Mouse (Mus musculus): ENCODE results near the gene Csmd2. TPM values are rescaled to one million over a fixed set of nuclear protein-coding genes. Genes with fewer than 3 reads are reported as not detected.

Gene Csmd2
- total RNA-seq, 4 experiments from 2014 or later, result 0.92 to 2.9 (median 1.5) TPM

GRCm38 (mm10) chr4:128341315-128341714, 353.7 kb downstream of the Csmd2 start:
- DNase-seq, result no peak

GRCm38 (mm10) chr4:128342208-128342607, 354.6 kb downstream of the Csmd2 start:
- no peak for DNase-seq

GRCm38 (mm10) chr4:128358751-128359150, 371.1 kb downstream of the Csmd2 start:
- DNase-seq, result no peak

- DNase-seq, result no peak
Measured at GRCm38 (mm10) chr4:128365851-128366250, 378.2 kb downstream of the Csmd2 start.

GRCm38 (mm10) chr4:128368088-128368487, 380.4 kb downstream of the Csmd2 start:
- DNase-seq, result no peak

GRCm38 (mm10) chr4:128371766-128372165, 384.1 kb downstream of the Csmd2 start:
- DNase-seq, result no peak

GRCm38 (mm10) chr4:128373196-128373595, 385.5 kb downstream of the Csmd2 start:
- DNase-seq, result no peak

- no peak for DNase-seq
Measured at GRCm38 (mm10) chr4:128374051-128374450, 386.4 kb downstream of the Csmd2 start.

GRCm38 (mm10) chr4:128378946-128379345, 391.3 kb downstream of the Csmd2 start:
- DNase-seq, result no peak

GRCm38 (mm10) chr4:128381331-128381730, 393.7 kb downstream of the Csmd2 start:
- DNase-seq, result no peak

- DNase-seq, result no peak
Measured at GRCm38 (mm10) chr4:128383800-128384199, 396.1 kb downstream of the Csmd2 start.

- DNase-seq, result no peak
Measured at GRCm38 (mm10) chr4:128391484-128391883, 403.8 kb downstream of the Csmd2 start.

GRCm38 (mm10) chr4:128392279-128392678, 404.6 kb downstream of the Csmd2 start:
- no peak for DNase-seq

- no peak for DNase-seq
Measured at GRCm38 (mm10) chr4:128393864-128394263, 406.2 kb downstream of the Csmd2 start.

GRCm38 (mm10) chr4:128396616-128397015, 409.0 kb downstream of the Csmd2 start:
- no peak for DNase-seq

GRCm38 (mm10) chr4:128397804-128398203, 410.1 kb downstream of the Csmd2 start:
- DNase-seq, result no peak

GRCm38 (mm10) chr4:128398948-128399347, 411.3 kb downstream of the Csmd2 start:
- DNase-seq, result no peak

GRCm38 (mm10) chr4:128400016-128400415, 412.4 kb downstream of the Csmd2 start:
- no peak for DNase-seq

- DNase-seq, result no peak
Measured at GRCm38 (mm10) chr4:128401591-128401990, 413.9 kb downstream of the Csmd2 start.

GRCm38 (mm10) chr4:128402706-128403105, 415.0 kb downstream of the Csmd2 start:
- no peak for DNase-seq

- DNase-seq, result no peak
Measured at GRCm38 (mm10) chr4:128405576-128405975, 417.9 kb downstream of the Csmd2 start.

GRCm38 (mm10) chr4:128407084-128407845, 419.6 kb downstream of the Csmd2 start:
- no peak for DNase-seq

GRCm38 (mm10) chr4:128411941-128412630, 424.4 kb downstream of the Csmd2 start:
- DNase-seq, result no peak

GRCm38 (mm10) chr4:128414741-128415140, 427.1 kb downstream of the Csmd2 start:
- DNase-seq, result no peak
